Mouse (Mus musculus): ENCODE data around the gene Prelid1. TPM values are rescaled to one million over a fixed set of nuclear protein-coding genes. Genes with fewer than 3 reads are reported as not detected.

The Prelid1 gene
- polyA plus RNA-seq, 1 experiment from 2014 or later, result 398 TPM

- Histone ChIP-seq H3K27ac (peak overlapping the region; percentile 96), H3K36me3 (ENCODE audit: insufficient read depth, low read length) (peaks cover 21% of the 10 kb centered on the region; the same call in 1 of the 2 replicates), H3K4me3 (replicated peaks; ENCODE audit: low read depth, low read length) (peak overlapping the region; percentile 95), H3K4me1 (replicated peaks; ENCODE audit: insufficient read depth, low read length) (peaks cover 10% of the 10 kb centered on the region; the same call in 1 of the 2 replicates), H3K4me2 (ENCODE audit: low read length) (peak overlapping the region; percentile 90), H3K9ac (ENCODE audit: low read depth, low read length) (peak overlapping the region; percentile 96), H3K27me3 (ENCODE audit: insufficient read depth, low read length) (no peaks in the 10 kb centered on the region), H3K9me3 (replicated peaks; ENCODE audit: low read length) (no peaks in the 10 kb centered on the region)
- ATAC-seq (replicated peaks; ENCODE audit: low FRiP score, low read depth) (peak; percentile 22; the same call in 1 of the 2 replicates), DNase-seq (ENCODE audit: low spot score) (peak; percentile 15)
- WGBS, result under 1% methylated on average over 32 of the region's 32 CpGs
- TF ChIP-seq CTCF (IDR thresholded peaks at IDR 0.05; ENCODE audit: low read depth), result no peak
These were observed 41.7 kb downstream of the Prelid1 start for GRCm38 (mm10) chr13:55361974-55362452.

- 0 out of 2 replicates have a peak, but pooled peaks have one; percentile 1 for TF ChIP-seq CTCF (IDR thresholded peaks at IDR 0.05; ENCODE audit: low read depth)
- peak within 1 kb of the TSS; percentile 96 for H3K9ac ChIP-seq (ENCODE audit: low read depth, low read length)
- peak within 1 kb of the TSS; percentile 96 for H3K27ac ChIP-seq
- WGBS, result under 1% methylated on average over 35 of the region's 35 CpGs
- ATAC-seq (replicated peaks; ENCODE audit: low FRiP score, low read depth) (peak; percentile 98), DNase-seq (ENCODE audit: low spot score) (peak; percentile 100)
- H3K36me3 ChIP-seq (ENCODE audit: insufficient read depth, low read length), result peaks cover 19% of the 10 kb centered on the region; the same call in 1 of the 2 replicates
- H3K9me3 ChIP-seq (replicated peaks; ENCODE audit: low read length), result no peaks in the 10 kb centered on the region
- H3K4me1 ChIP-seq (replicated peaks; ENCODE audit: insufficient read depth, low read length), result peaks cover 10% of the 10 kb centered on the region; the same call in 1 of the 2 replicates
- H3K4me3 ChIP-seq (replicated peaks; ENCODE audit: low read depth, low read length), result peak within 1 kb of the TSS; percentile 95
- H3K4me2 ChIP-seq (ENCODE audit: low read length), result peak within 1 kb of the TSS; percentile 90
- H3K27me3 ChIP-seq (ENCODE audit: insufficient read depth, low read length), result no peaks in the 10 kb centered on the region
These were observed 42.3 kb downstream of the Prelid1 start, which contains the start of gene Lman2 for GRCm38 (mm10) chr13:55362453-55363060. TSS of gene Lman2 (minus strand) at chr13:55362783.

- Histone ChIP-seq H3K27me3 (ENCODE audit: insufficient read depth, low read length) (no peaks in the 10 kb centered on the region), H3K4me3 (replicated peaks; ENCODE audit: low read depth, low read length) (no peak overlapping the region), H3K4me1 (replicated peaks; ENCODE audit: insufficient read depth, low read length) (no peaks in the 10 kb centered on the region), H3K27ac (no peak overlapping the region), H3K36me3 (ENCODE audit: insufficient read depth, low read length) (no peaks in the 10 kb centered on the region), H3K9me3 (replicated peaks; ENCODE audit: low read length) (no peaks in the 10 kb centered on the region), H3K4me2 (ENCODE audit: low read length) (no peak overlapping the region), H3K9ac (ENCODE audit: low read depth, low read length) (no peak overlapping the region)
- WGBS, result 76% methylated on average over 7 of the region's 7 CpGs
- TF ChIP-seq CTCF (IDR thresholded peaks at IDR 0.05; ENCODE audit: low read depth), result peak; percentile 32; the same call in 1 of the 2 replicates
- ATAC-seq (replicated peaks; ENCODE audit: low FRiP score, low read depth), result no peak
- DNase-seq (ENCODE audit: low spot score), result no peak
These were observed 48.1 kb downstream of the Prelid1 start for GRCm38 (mm10) chr13:55368401-55368800.

GRCm38 (mm10) chr13:55369531-55370114 lies 49.3 kb downstream of the Prelid1 start, which contains the start of gene Rgs14:
TSS of gene Rgs14 (plus strand) at chr13:55369732.
- Histone ChIP-seq H3K9ac (ENCODE audit: low read depth, low read length) (no peak within 1 kb of the TSS), H3K4me2 (ENCODE audit: low read length) (peak within 1 kb of the TSS; percentile 32; the same call in 1 of the 2 replicates), H3K9me3 (replicated peaks; ENCODE audit: low read length) (no peaks in the 10 kb centered on the region), H3K4me1 (replicated peaks; ENCODE audit: insufficient read depth, low read length) (no peaks in the 10 kb centered on the region), H3K4me3 (replicated peaks; ENCODE audit: low read depth, low read length) (no peak within 1 kb of the TSS), H3K36me3 (ENCODE audit: insufficient read depth, low read length) (no peaks in the 10 kb centered on the region), H3K27ac (no peak within 1 kb of the TSS), H3K27me3 (ENCODE audit: insufficient read depth, low read length) (no peaks in the 10 kb centered on the region)
- TF ChIP-seq CTCF (IDR thresholded peaks at IDR 0.05; ENCODE audit: low read depth), result no peak
- ATAC-seq (replicated peaks; ENCODE audit: low FRiP score, low read depth), result no peak
- WGBS, result 50% methylated on average over 13 of the region's 13 CpGs
- peak; percentile 10 for DNase-seq (ENCODE audit: low spot score)

DNA sequence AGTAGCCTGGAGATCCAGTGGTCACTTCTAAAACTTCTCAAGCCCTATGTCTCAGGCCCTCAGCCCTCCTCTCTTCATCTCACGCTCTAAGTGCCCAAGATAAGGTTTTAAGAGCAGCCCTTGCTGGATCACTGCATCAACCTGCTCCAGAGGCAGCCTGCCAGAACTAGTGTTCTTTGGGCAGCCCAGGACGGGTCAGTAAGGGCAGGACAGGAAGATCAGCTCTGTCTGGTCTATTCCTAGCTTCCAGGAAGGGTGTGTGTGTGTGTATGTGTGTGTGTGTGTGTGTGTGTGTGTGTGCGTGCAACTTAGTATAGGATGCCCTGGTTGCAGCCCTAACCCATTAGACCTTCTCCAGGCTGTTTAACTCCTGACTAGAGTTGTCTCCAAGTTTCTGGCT lies 49.9 kb downstream of the Prelid1 start:
- ATAC-seq (replicated peaks; ENCODE audit: low FRiP score, low read depth) (no peak), DNase-seq (ENCODE audit: low spot score) (no peak)
- no peaks in the 10 kb centered on the region for H3K4me1 ChIP-seq (replicated peaks; ENCODE audit: insufficient read depth, low read length)
- no peak overlapping the region for H3K27ac ChIP-seq
- H3K27me3 ChIP-seq (ENCODE audit: insufficient read depth, low read length), result no peaks in the 10 kb centered on the region
- TF ChIP-seq CTCF (IDR thresholded peaks at IDR 0.05; ENCODE audit: low read depth), result no peak
- H3K36me3 ChIP-seq (ENCODE audit: insufficient read depth, low read length), result no peaks in the 10 kb centered on the region
- 55% methylated on average over 3 of the region's 3 CpGs for WGBS
- H3K9ac ChIP-seq (ENCODE audit: low read depth, low read length), result no peak overlapping the region
- no peak overlapping the region for H3K4me3 ChIP-seq (replicated peaks; ENCODE audit: low read depth, low read length)
- peak overlapping the region; percentile 32; the same call in 1 of the 2 replicates for H3K4me2 ChIP-seq (ENCODE audit: low read length)
- no peaks in the 10 kb centered on the region for H3K9me3 ChIP-seq (replicated peaks; ENCODE audit: low read length)

- WGBS, result 74% methylated on average over 8 of the region's 8 CpGs
- H3K4me3 ChIP-seq (replicated peaks; ENCODE audit: low read depth, low read length), result no peak overlapping the region
- H3K9ac ChIP-seq (ENCODE audit: low read depth, low read length), result no peak overlapping the region
- H3K36me3 ChIP-seq (ENCODE audit: insufficient read depth, low read length), result no peaks in the 10 kb centered on the region
- no peak for TF ChIP-seq CTCF (IDR thresholded peaks at IDR 0.05; ENCODE audit: low read depth)
- no peaks in the 10 kb centered on the region for H3K4me1 ChIP-seq (replicated peaks; ENCODE audit: insufficient read depth, low read length)
- ATAC-seq (replicated peaks; ENCODE audit: low FRiP score, low read depth) (no peak), DNase-seq (ENCODE audit: low spot score) (no peak)
- no peak overlapping the region for H3K4me2 ChIP-seq (ENCODE audit: low read length)
- no peak overlapping the region for H3K27ac ChIP-seq
- H3K9me3 ChIP-seq (replicated peaks; ENCODE audit: low read length), result no peaks in the 10 kb centered on the region
- no peaks in the 10 kb centered on the region for H3K27me3 ChIP-seq (ENCODE audit: insufficient read depth, low read length)
These were observed 50.8 kb downstream of the Prelid1 start for GRCm38 (mm10) chr13:55371007-55371681.
